Mouse (Mus musculus) liver, postnatal 0 days (tissue): ENCODE data around the gene Psmd11.

Experiments
- CTCF ChIP-seq: sonication (generic); IDR thresholded peaks from 2 replicates; pipeline ENCODE4 v1.5.1; 2016; ENCODE audit warnings: antibody characterized with exemption, low read depth
- EP300 ChIP-seq: IDR thresholded peaks from 2 replicates; pipeline ENCODE4 v1.6.1; 2016; ENCODE audit warnings: antibody characterized with exemption, low read depth, mild to moderate bottlenecking

- no peak for TF ChIP-seq EP300
- TF ChIP-seq CTCF: no peak
These were observed 79.4 kb downstream of the Psmd11 start for GRCm38 (mm10) chr11:80507791-80508190.
